Mouse (Mus musculus): ENCODE measurements around the gene Cyth3.

GRCm38 (mm10) chr5:143620196-143620595 lies 2.1 kb upstream of the Cyth3 start:
- TF ChIP-seq CTCF (IDR thresholded peaks at IDR 0.05; ENCODE audit: low read depth, low read length): no peak
- no peak; the same call in 1 of the 2 replicates for TF ChIP-seq TAL1 (conservative IDR thresholded peaks at IDR 0.05; ENCODE audit: low read depth, low read length)
- no peak for TF ChIP-seq GATA1 (IDR thresholded peaks at IDR 0.05; ENCODE audit: borderline replicate concordance, low read length)
- no peak for TF ChIP-seq POLR2AphosphoS5 (IDR thresholded peaks at IDR 0.05; ENCODE audit: insufficient replicate concordance, low read depth, low read length)
- TF ChIP-seq GATA2 (IDR thresholded peaks at IDR 0.05; ENCODE audit: borderline replicate concordance, low read depth, low read length): no peak
